Mouse (Mus musculus) kidney, embryonic 15.5 days (tissue): ENCODE results near the gene Vps72. TPM values are rescaled to one million over a fixed set of nuclear protein-coding genes. Genes with fewer than 3 reads are reported as not detected.
"Not testable (repeated sequence)": the region's sequence is repeated elsewhere in the genome, so short reads cannot be mapped to it uniquely, and the experiment has no call there.

Experiments used
- ATAC-seq: fragments of 200-750 bp; cut with Nextera tagmentation; replicated peaks from 2 replicates; pipeline ENCODE4 v1.8.0; 2017; ENCODE audit warnings: moderate TSS enrichment; ENCODE audit not compliant: low FRiP score
- H3K27ac ChIP-seq: fragments of 300-500 bp; sonication (generic); 2 replicates; pipeline ENCODE4 v1.5.1; 2015; ENCODE audit warnings: mild to moderate bottlenecking, inconsistent platforms
- H3K27me3 ChIP-seq: fragments of 300-500 bp; sonication (generic); 2 replicates; pipeline ENCODE4 v1.6.1; 2015; ENCODE audit warnings: inconsistent platforms
- H3K36me3 ChIP-seq: fragments of 300-500 bp; sonication (generic); 2 replicates; pipeline ENCODE4 v1.6.1; 2015; ENCODE audit warnings: inconsistent platforms
- H3K4me1 ChIP-seq: fragments of 300-500 bp; sonication (generic); 2 replicates; pipeline ENCODE4 v1.6.1; 2015; ENCODE audit warnings: inconsistent platforms
- H3K4me2 ChIP-seq: fragments of 300-500 bp; sonication (generic); 2 replicates; pipeline ENCODE4 v1.6.1; 2015; ENCODE audit warnings: moderate library complexity, mild to moderate bottlenecking, inconsistent platforms
- H3K4me3 ChIP-seq: fragments of 300-500 bp; sonication (generic); replicated peaks from 2 replicates; pipeline ENCODE4 v1.5.1; 2015; ENCODE audit warnings: mild to moderate bottlenecking, inconsistent platforms
- H3K9ac ChIP-seq: fragments of 300-500 bp; sonication (generic); 2 replicates; pipeline ENCODE4 v1.6.1; 2015; ENCODE audit warnings: mild to moderate bottlenecking, inconsistent platforms
- H3K9me3 ChIP-seq: fragments of 300-500 bp; sonication (generic); replicated peaks from 2 replicates; pipeline ENCODE4 v1.6.1; 2016; ENCODE audit warnings: inconsistent platforms
- WGBS: fragments of 180-500 bp; shearing (Covaris S2); methylation state at CpG from one replicate; pipeline ENCODE4 v1.1.7; 2015; ENCODE audit warnings: mixed read lengths; 5-methylcytosine and 5-hydroxymethylcytosine counted together
- polyA plus RNA-seq: library from polyadenylated mRNA; unstranded; fragments of >200 nt; fragmentation: Nextera tagmentation; extraction: Ambion mirVana; gene quantifications from 2 replicates; pipeline ENCODE4 v1.2.1, GENCODE M21; 2015

The Vps72 gene
- polyA plus RNA-seq, 1 experiment from 2014 or later: 184 TPM

- peak overlapping the region; percentile 62 for H3K4me2 ChIP-seq
- ATAC-seq, H3K9ac ChIP-seq: not testable (repeated sequence)
Observed at GRCm38 (mm10) chr3:95107308-95107707, 3.5 kb upstream of the Vps72 start.

GRCm38 (mm10) chr3:95107898-95108297 lies 2.9 kb upstream of the Vps72 start:
- H3K27ac ChIP-seq: no peak overlapping the region
- WGBS: 74% methylated on average over 2 of the region's 2 CpGs
- no peak overlapping the region for H3K9ac ChIP-seq
- H3K36me3 ChIP-seq: peaks cover 5% of the 10 kb centered on the region; the same call in 1 of the 2 replicates
- no peaks in the 10 kb centered on the region for H3K9me3 ChIP-seq
- H3K4me2 ChIP-seq: no peak overlapping the region
- peaks cover 25% of the 10 kb centered on the region for H3K4me1 ChIP-seq
- ATAC-seq: no peak
- no peaks in the 10 kb centered on the region for H3K27me3 ChIP-seq
- H3K4me3 ChIP-seq: no peak overlapping the region

More at GRCm38 (mm10) chr3:95107308-95107707, 3.5 kb upstream of the Vps72 start:
- H3K27me3 ChIP-seq, H3K36me3 ChIP-seq, H3K9me3 ChIP-seq, H3K27ac ChIP-seq: not testable (repeated sequence)
- peak overlapping the region; percentile 57 for H3K4me3 ChIP-seq
- peaks cover 19% of the 10 kb centered on the region for H3K4me1 ChIP-seq

GRCm38 (mm10) chr3:95112760-95113159 lies 1.9 kb downstream of the Vps72 start:
- 0 out of 2 replicates have a peak overlapping the region, but pooled peaks have one; percentile 26 for H3K9ac ChIP-seq
- peaks cover 15% of the 10 kb centered on the region for H3K4me1 ChIP-seq
- H3K27ac ChIP-seq: no peak overlapping the region
- peak overlapping the region; percentile 60; the same call in 1 of the 2 replicates for H3K4me2 ChIP-seq
- ATAC-seq: no peak
- H3K36me3 ChIP-seq: peaks cover 38% of the 10 kb centered on the region
- H3K4me3 ChIP-seq: peak overlapping the region; percentile 84; the same call in 1 of the 2 replicates
- no peaks in the 10 kb centered on the region for H3K9me3 ChIP-seq
- WGBS: 79% methylated on average over 1 of the region's 1 CpGs
- H3K27me3 ChIP-seq: no peaks in the 10 kb centered on the region

- ATAC-seq: no peak
- peaks cover 2% of the 10 kb centered on the region; the same call in 1 of the 2 replicates for H3K4me1 ChIP-seq
- 69% methylated on average over 2 of the region's 2 CpGs for WGBS
- H3K9ac ChIP-seq: no peak overlapping the region
- H3K4me2 ChIP-seq: no peak overlapping the region
- no peaks in the 10 kb centered on the region for H3K27me3 ChIP-seq
- H3K4me3 ChIP-seq: no peak overlapping the region
- peaks cover 87% of the 10 kb centered on the region for H3K36me3 ChIP-seq
- H3K9me3 ChIP-seq: no peaks in the 10 kb centered on the region
- no peak overlapping the region for H3K27ac ChIP-seq
Observed at GRCm38 (mm10) chr3:95117751-95118150, 6.9 kb downstream of the Vps72 start.

- peaks cover 14% of the 10 kb centered on the region for H3K4me1 ChIP-seq
- no peak overlapping the region for H3K4me2 ChIP-seq
- WGBS: 45% methylated on average over 6 of the region's 6 CpGs
- peak overlapping the region; percentile 71 for H3K27ac ChIP-seq
- no peak overlapping the region for H3K9ac ChIP-seq
- no peak overlapping the region for H3K4me3 ChIP-seq
- no peak; the same call in 1 of the 2 replicates for ATAC-seq
- H3K9me3 ChIP-seq: no peaks in the 10 kb centered on the region
- H3K36me3 ChIP-seq: peaks cover 67% of the 10 kb centered on the region
- H3K27me3 ChIP-seq: no peaks in the 10 kb centered on the region
Observed at GRCm38 (mm10) chr3:95121580-95121979, 10.8 kb downstream of the Vps72 start.

- 41% methylated on average over 6 of the region's 6 CpGs for WGBS
- H3K4me1 ChIP-seq: peaks cover 24% of the 10 kb centered on the region
- ATAC-seq: peak; percentile 45; the same call in 1 of the 2 replicates
- H3K9me3 ChIP-seq: no peaks in the 10 kb centered on the region
- no peak within 1 kb of the TSS for H3K4me3 ChIP-seq
- no peak within 1 kb of the TSS for H3K4me2 ChIP-seq
- H3K27me3 ChIP-seq: no peaks in the 10 kb centered on the region
- H3K36me3 ChIP-seq: peaks cover 44% of the 10 kb centered on the region
- H3K27ac ChIP-seq: peak within 1 kb of the TSS; percentile 45; the same call in 1 of the 2 replicates
- H3K9ac ChIP-seq: no peak within 1 kb of the TSS
Observed at GRCm38 (mm10) chr3:95124246-95124645, 13.4 kb downstream of the Vps72 start, which contains the start of gene Tmod4. Tmod4 (plus strand) TSS chr3:95124476.

- H3K36me3 ChIP-seq: peaks cover 37% of the 10 kb centered on the region
- whole genome bisulfite sequencing: 32% methylated on average over 5 of the region's 5 CpGs
- no peaks in the 10 kb centered on the region for H3K9me3 ChIP-seq
- no peak overlapping the region for H3K4me2 ChIP-seq
- peaks cover 31% of the 10 kb centered on the region for H3K4me1 ChIP-seq
- H3K9ac ChIP-seq: no peak overlapping the region
- no peak overlapping the region for H3K4me3 ChIP-seq
- peak overlapping the region; percentile 45; the same call in 1 of the 2 replicates for H3K27ac ChIP-seq
- ATAC-seq: no peak
- H3K27me3 ChIP-seq: no peaks in the 10 kb centered on the region
Observed at GRCm38 (mm10) chr3:95124972-95125371, 14.2 kb downstream of the Vps72 start.

- Histone ChIP-seq H3K4me3 (no peak overlapping the region), H3K4me2 (peak overlapping the region; percentile 15), H3K27ac (peak overlapping the region; percentile 54; the same call in 1 of the 2 replicates), H3K27me3 (no peaks in the 10 kb centered on the region), H3K36me3 (peaks cover 20% of the 10 kb centered on the region), H3K9me3 (no peaks in the 10 kb centered on the region), H3K9ac (no peak overlapping the region), H3K4me1 (peaks cover 40% of the 10 kb centered on the region)
- WGBS: 11% methylated on average over 6 of the region's 6 CpGs
- peak; percentile 33 for ATAC-seq
Observed at GRCm38 (mm10) chr3:95129226-95129651, 18.4 kb downstream of the Vps72 start.

- no peaks in the 10 kb centered on the region for H3K27me3 ChIP-seq
- no peaks in the 10 kb centered on the region for H3K9me3 ChIP-seq
- H3K4me2 ChIP-seq: no peak overlapping the region
- ATAC-seq: no peak
- peaks cover 35% of the 10 kb centered on the region for H3K4me1 ChIP-seq
- 45% methylated on average over 5 of the region's 5 CpGs for WGBS
- 0 out of 2 replicates have a peak overlapping the region, but pooled peaks have one; percentile 6 for H3K9ac ChIP-seq
- H3K27ac ChIP-seq: peak overlapping the region; percentile 54; the same call in 1 of the 2 replicates
- peaks cover 20% of the 10 kb centered on the region for H3K36me3 ChIP-seq
- H3K4me3 ChIP-seq: no peak overlapping the region
Observed at GRCm38 (mm10) chr3:95130081-95130480, 19.3 kb downstream of the Vps72 start.

- not testable (repeated sequence) for H3K9ac ChIP-seq, H3K4me2 ChIP-seq, H3K27me3 ChIP-seq, ATAC-seq, H3K4me3 ChIP-seq, H3K9me3 ChIP-seq, H3K27ac ChIP-seq
- Histone ChIP-seq H3K4me1 (peaks cover 44% of the 10 kb centered on the region), H3K36me3 (peaks cover 20% of the 10 kb centered on the region)
- 92% methylated on average over 2 of the region's 2 CpGs for WGBS
Observed at GRCm38 (mm10) chr3:95132389-95132788, 21.6 kb downstream of the Vps72 start.

- Histone ChIP-seq H3K4me3 (peak overlapping the region; percentile 56), H3K4me1 (peaks cover 47% of the 10 kb centered on the region), H3K4me2 (peak overlapping the region; percentile 73), H3K9me3 (no peaks in the 10 kb centered on the region), H3K27ac (peak overlapping the region; percentile 29; the same call in 1 of the 2 replicates), H3K36me3 (peaks cover 19% of the 10 kb centered on the region), H3K27me3 (no peaks in the 10 kb centered on the region), H3K9ac (peak overlapping the region; percentile 65)
- peak; percentile 1; the same call in 1 of the 2 replicates for ATAC-seq
- 55% methylated on average over 11 of the region's 11 CpGs for WGBS
Observed at GRCm38 (mm10) chr3:95133176-95133575, 22.4 kb downstream of the Vps72 start.

GRCm38 (mm10) chr3:95133680-95134101 lies 22.9 kb downstream of the Vps72 start, which contains the start of the genes Scnm1 and Lysmd1:
Scnm1 (minus strand) TSS chr3:95134011.
Lysmd1 (plus strand) TSS chr3:95134088.
- H3K4me3 ChIP-seq: peak within 1 kb of the TSS; percentile 56
- peaks cover 17% of the 10 kb centered on the region for H3K36me3 ChIP-seq
- WGBS: 0% methylated on average over 20 of the region's 20 CpGs
- peaks cover 43% of the 10 kb centered on the region for H3K4me1 ChIP-seq
- peak; percentile 88 for ATAC-seq
- peak within 1 kb of the TSS; percentile 65 for H3K9ac ChIP-seq
- H3K27ac ChIP-seq: peak within 1 kb of the TSS; percentile 29
- peak within 1 kb of the TSS; percentile 73 for H3K4me2 ChIP-seq
- H3K9me3 ChIP-seq: no peaks in the 10 kb centered on the region
- no peaks in the 10 kb centered on the region for H3K27me3 ChIP-seq
